Mouse (Mus musculus) cerebellum, postnatal 14 days (tissue): Measurements from ENCODE around the gene Trim9.

Experiments used
- DNase-seq, 2 experiments: peaks; one replicate each; pipeline ENCODE4 v3.0.0; 2021; ENCODE audit warnings: mixed read lengths in 2 of 2

The Trim9 gene

GRCm38 (mm10) chr12:70208214-70208613 is 139.2 kb downstream of the Trim9 start:
- no peak for DNase-seq

DNA sequence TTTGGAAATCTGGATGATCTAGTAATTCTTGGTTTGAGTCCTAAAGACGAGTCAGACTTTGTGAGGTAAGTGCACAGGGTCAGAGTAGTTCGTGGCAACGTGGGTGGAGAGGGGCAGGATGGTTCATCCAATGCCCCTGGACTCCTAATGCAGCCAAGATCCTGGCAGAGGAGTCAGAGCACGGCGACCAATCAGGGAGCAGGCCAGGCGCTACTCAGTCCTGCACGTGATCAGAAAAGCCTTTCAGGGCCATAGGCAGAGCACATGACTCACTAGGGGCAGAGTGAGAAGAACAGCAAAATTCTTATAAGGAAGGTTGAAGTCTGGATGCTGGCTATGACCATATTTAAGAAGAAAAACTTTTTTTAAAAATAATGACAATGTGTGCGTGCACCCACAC is 143.0 kb downstream of the Trim9 start:
- DNase-seq: no peak

DNA sequence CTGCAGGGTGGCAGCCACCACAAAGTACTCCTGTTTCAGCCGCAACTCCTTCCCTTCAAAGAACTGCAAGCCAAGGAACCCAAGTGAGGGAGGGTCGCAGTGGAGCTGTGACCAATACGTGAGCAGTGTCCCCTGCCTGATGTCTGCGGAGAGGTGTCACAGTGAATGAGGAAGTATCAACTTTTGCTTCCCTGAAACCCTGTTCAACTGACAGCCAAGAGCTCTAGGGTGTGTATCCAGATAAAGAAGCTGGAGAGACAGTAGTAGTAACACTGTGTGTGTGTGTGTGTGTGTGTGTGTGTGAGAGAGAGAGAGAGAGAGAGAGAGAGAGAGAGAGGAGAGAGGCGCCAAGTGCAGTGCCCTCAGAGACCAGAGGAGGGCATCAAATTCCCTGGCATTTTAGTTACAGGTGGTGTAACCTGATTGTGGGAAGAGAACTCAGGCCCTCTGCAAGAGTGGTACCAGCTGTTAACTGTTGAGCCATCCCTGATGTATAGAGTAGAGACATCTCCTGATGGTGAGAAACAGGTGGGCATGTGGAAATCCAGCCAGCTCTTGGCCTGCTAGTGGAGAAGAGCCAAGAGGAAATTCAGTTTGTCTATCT is 145.4 kb downstream of the Trim9 start:
- DNase-seq: no peak

DNA sequence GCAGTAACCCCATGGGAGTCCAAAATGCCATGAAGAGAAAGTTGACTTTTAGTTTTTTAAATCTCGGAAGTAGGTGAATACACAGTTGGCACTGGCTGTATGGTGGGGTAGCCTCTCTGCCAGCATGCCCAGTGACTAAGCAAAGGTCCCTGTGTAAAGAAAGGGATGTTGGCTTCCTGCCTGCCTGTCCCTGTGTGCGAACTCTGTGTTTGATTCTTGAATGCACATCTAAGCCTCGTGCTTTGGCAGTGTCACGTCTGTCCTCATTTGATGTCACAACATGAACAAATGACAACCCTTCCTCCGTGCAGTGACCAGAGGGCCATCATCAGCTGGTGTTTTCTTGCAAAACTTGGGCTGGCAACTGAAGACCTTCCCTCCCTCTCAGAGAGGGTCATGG is 151.1 kb downstream of the Trim9 start:
- no peak for DNase-seq

GRCm38 (mm10) chr12:70195426-70195825 is 152.0 kb downstream of the Trim9 start:
- no peak for DNase-seq
